Comparison of ENCODE assay signal across 27 mouse cellular contexts in the genomic region with DNA sequence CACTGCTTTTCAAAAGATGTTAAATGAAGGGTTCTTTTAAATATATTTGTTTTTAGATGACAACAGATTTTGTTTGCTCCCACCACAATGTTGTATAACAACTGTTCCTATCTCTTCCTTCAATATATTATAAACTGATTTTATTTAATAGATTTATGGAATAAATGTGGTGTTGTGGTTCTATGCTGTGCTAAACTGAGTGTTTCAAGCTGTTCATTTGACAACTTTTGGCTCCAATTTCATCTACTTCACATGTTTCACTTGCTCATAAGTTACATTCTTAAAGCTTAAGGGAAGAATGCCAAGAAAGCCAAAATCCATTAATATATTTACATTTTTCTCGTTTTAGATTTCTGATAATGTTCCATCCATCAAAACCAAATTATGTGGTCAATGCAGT.
DNase-seq lines count a peak whose midpoint lies in the region; ATAC-seq and TF ChIP-seq lines count a peak whose summit lies in the region.
"Had no signal": no experiment of that assay in that cellular context is flagged by ENCODE, and none has a peak within 500 bp of the region (broad histone marks: within the 10 kb centered on the region; RNA-seq: fewer than 3 reads in every experiment).

No protein-coding gene starts in this region.

- WGBS in forebrain, embryonic 14.5 days: 66% methylated on average over 1 of the region's 1 CpGs
- 84% methylated on average over 1 of the region's 1 CpGs for WGBS in forebrain, embryonic 12.5 days
- WGBS in lung, embryonic 14.5 days: 24% methylated on average over 1 of the region's 1 CpGs
- WGBS in lung, postnatal 0 days: 33% methylated on average over 1 of the region's 1 CpGs

- H3K27me3 ChIP-seq in forebrain, embryonic 14.5 days (replicated peaks; ENCODE audit: control insufficient read depth, insufficient read depth, low read length): no peaks in the 10 kb centered on the region
- no peaks in the 10 kb centered on the region for H3K27me3 ChIP-seq in forebrain, embryonic 12.5 days
- no peaks in the 10 kb centered on the region for H3K27me3 ChIP-seq in lung, embryonic 14.5 days (ENCODE audit: insufficient read depth, low read length)
- H3K27me3 ChIP-seq in lung, postnatal 0 days (replicated peaks; ENCODE audit: insufficient read depth, low read length): no peaks in the 10 kb centered on the region
- H3K27me3 ChIP-seq: embryonic facial prominence, embryonic 15.5 days; heart, embryonic 13.5 days had no signal

- no peak overlapping the region for H3K4me2 ChIP-seq in forebrain, embryonic 14.5 days (ENCODE audit: low read length)
- H3K4me2 ChIP-seq in forebrain, embryonic 12.5 days: no peak overlapping the region
- no peak overlapping the region for H3K4me2 ChIP-seq in lung, embryonic 14.5 days
- H3K4me2 ChIP-seq in lung, postnatal 0 days (replicated peaks; ENCODE audit: low read depth, low read length): no peak overlapping the region
- H3K4me2 ChIP-seq: embryonic facial prominence, embryonic 15.5 days; heart, embryonic 13.5 days; hindbrain, embryonic 14.5 days had no signal

- H3K9ac ChIP-seq in forebrain, embryonic 14.5 days (ENCODE audit: low read length): no peak overlapping the region
- H3K9ac ChIP-seq in forebrain, embryonic 12.5 days: no peak overlapping the region
- no peak overlapping the region for H3K9ac ChIP-seq in lung, embryonic 14.5 days
- no peak overlapping the region for H3K9ac ChIP-seq in lung, postnatal 0 days (replicated peaks; ENCODE audit: low read depth)
- H3K9ac ChIP-seq: embryonic facial prominence, embryonic 15.5 days; heart, embryonic 13.5 days; hindbrain, embryonic 14.5 days had no signal

- TF ChIP-seq EP300 in lung, postnatal 0 days (IDR thresholded peaks at IDR 0.05): no peak

- no peak overlapping the region for H3K27ac ChIP-seq in forebrain, embryonic 14.5 days (ENCODE audit: low read depth, low read length)
- no peak overlapping the region for H3K27ac ChIP-seq in forebrain, embryonic 12.5 days
- H3K27ac ChIP-seq in lung, embryonic 14.5 days (ENCODE audit: low read depth): no peak overlapping the region
- H3K27ac ChIP-seq in lung, postnatal 0 days (ENCODE audit: low read length): no peak overlapping the region
- H3K27ac ChIP-seq: embryonic facial prominence, embryonic 15.5 days; heart, adult 2 months; heart, embryonic 10.5 days; heart, embryonic 13.5 days; hindbrain, embryonic 14.5 days; hindbrain, postnatal 0 days had no signal

- ATAC-seq in forebrain, embryonic 14.5 days: no peak
- no peak for ATAC-seq in forebrain, embryonic 12.5 days (ENCODE audit: low FRiP score)
- ATAC-seq in lung, embryonic 14.5 days (ENCODE audit: insufficient read depth): peak; percentile 64; the same call in 1 of the 2 replicates
- no peak for ATAC-seq in lung, postnatal 0 days
- ATAC-seq: CD4-positive, CD25-positive, alpha-beta regulatory T cell, adult 4 months; hindbrain, postnatal 0 days; inflammation-experienced regulatory T-cells, adult 6 months had no signal

- peak; percentile 72 for DNase-seq in forebrain, embryonic 14.5 days (ENCODE audit: low spot score)
- peak; percentile 87 for DNase-seq in lung, embryonic 14.5 days
- DNase-seq in lung, postnatal 14 days: no peak
- DNase-seq in lung, postnatal 0 days (ENCODE audit: low spot score): peak; percentile 5
- DNase-seq in lung, postnatal 36 days: no peak
- peak; percentile 4 for DNase-seq in telencephalon, adult 2 months (ENCODE audit: low read depth, low spot score)
- DNase-seq in urinary bladder, postnatal 25 days (ENCODE audit: low spot score): no peak
- DNase-seq: adrenal gland, adult 2 months; adrenal gland, postnatal 14 days; cerebellum, adult 11 months; cerebellum, adult 2 months; cerebellum, postnatal 10 days; cerebellum, postnatal 36 days; embryo, embryonic 11 days; gastrocnemius, postnatal 10 days; gastrocnemius, postnatal 36 days; heart, adult 2 months; heart, postnatal 14 days; heart, postnatal 4 days had no signal

- no peak for TF ChIP-seq CTCF in lung, embryonic 14.5 days (IDR thresholded peaks at IDR 0.05; ENCODE audit: low read depth)
- TF ChIP-seq CTCF in lung, postnatal 0 days (IDR thresholded peaks at IDR 0.05): no peak

- no peaks in the 10 kb centered on the region for H3K9me3 ChIP-seq in forebrain, embryonic 14.5 days (replicated peaks; ENCODE audit: control insufficient read depth, low read length)
- H3K9me3 ChIP-seq in forebrain, embryonic 12.5 days: no peaks in the 10 kb centered on the region
- H3K9me3 ChIP-seq in lung, embryonic 14.5 days (ENCODE audit: low read depth, low read length): no peaks in the 10 kb centered on the region
- H3K9me3 ChIP-seq in lung, postnatal 0 days (ENCODE audit: low read length): no peaks in the 10 kb centered on the region
- H3K9me3 ChIP-seq: embryonic facial prominence, embryonic 15.5 days; heart, embryonic 10.5 days; heart, embryonic 13.5 days had no signal

- H3K36me3 ChIP-seq in forebrain, embryonic 14.5 days (ENCODE audit: control insufficient read depth, insufficient read depth, low read length): no peaks in the 10 kb centered on the region
- H3K36me3 ChIP-seq in forebrain, embryonic 12.5 days (replicated peaks): no peaks in the 10 kb centered on the region
- no peaks in the 10 kb centered on the region for H3K36me3 ChIP-seq in lung, embryonic 14.5 days (ENCODE audit: insufficient read depth)
- no peaks in the 10 kb centered on the region for H3K36me3 ChIP-seq in lung, postnatal 0 days (ENCODE audit: insufficient read depth, low read length)
- H3K36me3 ChIP-seq: embryonic facial prominence, embryonic 15.5 days; heart, embryonic 10.5 days; heart, embryonic 13.5 days had no signal

- no peak overlapping the region for H3K4me3 ChIP-seq in forebrain, embryonic 14.5 days (ENCODE audit: low read depth, low read length)
- no peak overlapping the region for H3K4me3 ChIP-seq in forebrain, embryonic 12.5 days (replicated peaks)
- no peak overlapping the region for H3K4me3 ChIP-seq in lung, embryonic 14.5 days (ENCODE audit: low read depth, low read length)
- H3K4me3 ChIP-seq in lung, postnatal 0 days (ENCODE audit: low read depth, low read length): no peak overlapping the region
- H3K4me3 ChIP-seq: embryonic facial prominence, embryonic 15.5 days; heart, adult 2 months; heart, embryonic 10.5 days; heart, embryonic 13.5 days had no signal

- H3K4me1 ChIP-seq in forebrain, embryonic 14.5 days (ENCODE audit: control insufficient read depth, insufficient read depth, low read length): peaks cover 18% of the 10 kb centered on the region; the same call in 1 of the 2 replicates
- peaks cover 25% of the 10 kb centered on the region for H3K4me1 ChIP-seq in forebrain, embryonic 12.5 days
- H3K4me1 ChIP-seq in lung, embryonic 14.5 days (ENCODE audit: insufficient read depth): 0 out of 2 replicates have a peak, but pooled peaks cover 4% of the 10 kb centered on the region
- no peaks in the 10 kb centered on the region for H3K4me1 ChIP-seq in lung, postnatal 0 days (ENCODE audit: insufficient read depth, low read depth, low read length)
- H3K4me1 ChIP-seq: heart, embryonic 10.5 days had no signal

Comparison
In these comparisons a context has a peak if more than half of its experiments do, and no peak if none do; other contexts are left out.
1. DNase-seq: peak in forebrain, embryonic 14.5 days (single experiment), lung, embryonic 14.5 days (single experiment), lung, postnatal 0 days (single experiment) and telencephalon, adult 2 months (single experiment); none in lung, postnatal 14 days (single experiment), lung, postnatal 36 days (single experiment) and urinary bladder, postnatal 25 days (single experiment).